ENCODE assay signal across 19 mouse cellular contexts in the genomic region with DNA sequence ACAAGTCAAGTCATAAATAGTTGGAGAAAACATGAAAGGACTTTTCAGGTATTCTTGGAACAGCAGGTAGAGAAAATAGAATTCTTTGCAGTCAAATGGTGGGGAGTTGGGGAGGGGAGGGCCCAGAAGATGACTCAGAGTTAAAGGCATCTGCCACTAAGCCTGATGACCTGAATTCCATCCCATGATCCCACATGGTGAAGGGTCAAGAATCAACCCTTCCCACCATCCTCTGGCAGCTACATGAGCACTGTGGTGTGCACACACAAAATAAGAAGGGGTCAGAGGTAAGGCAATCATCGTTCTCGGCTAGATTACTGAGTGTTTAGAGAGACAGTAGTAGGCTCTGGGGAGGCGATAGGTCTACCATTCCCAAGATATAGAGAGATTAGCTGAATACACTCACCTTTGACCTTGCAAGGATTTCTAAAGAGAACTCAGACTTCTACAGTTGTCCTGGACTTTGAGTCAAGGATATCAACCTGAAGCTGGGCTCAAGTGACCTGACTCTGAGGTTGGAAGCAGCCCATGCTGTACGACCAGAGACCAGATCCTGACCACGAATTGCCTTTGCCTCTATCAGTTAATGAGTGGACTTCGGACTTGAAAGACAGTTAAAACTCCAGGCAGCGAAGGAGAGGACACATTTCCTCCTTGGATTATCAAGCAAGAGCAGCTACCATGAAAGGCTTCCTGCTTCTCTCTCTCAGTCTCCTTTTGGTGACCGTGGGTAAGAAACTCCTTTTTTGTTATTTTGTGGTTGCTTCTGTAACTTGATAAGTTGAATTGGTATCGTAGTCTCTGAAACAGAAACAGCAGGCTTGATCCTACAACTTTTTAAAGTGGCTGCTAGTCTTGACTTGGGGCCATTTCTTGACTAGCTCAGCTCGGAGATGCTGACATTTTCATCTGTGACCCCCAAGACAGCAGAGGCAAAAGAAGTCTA. TPM values are rescaled to one million over a fixed set of nuclear protein-coding genes. Genes with fewer than 3 reads are reported as not detected.
DNase-seq lines count a peak whose midpoint lies in the region; ATAC-seq lines count a peak whose summit lies in the region.
"Had no signal": no experiment of that assay in that cellular context is flagged by ENCODE, and none has a peak within 500 bp of the region (broad histone marks: within the 10 kb centered on the region; RNA-seq: fewer than 3 reads in every experiment).

A gene (plus strand): TSS at position 192 of the 946 bp plus-strand sequence.

- no peaks in the 10 kb centered on the region for H3K27me3 ChIP-seq in liver, embryonic 12.5 days (replicated peaks)
- no peaks in the 10 kb centered on the region for H3K27me3 ChIP-seq in stomach, embryonic 15.5 days (replicated peaks)
- H3K27me3 ChIP-seq: embryonic facial prominence, embryonic 12.5 days; heart, embryonic 13.5 days had no signal

- 22% methylated on average over 10 of the region's 10 CpGs for WGBS in liver, embryonic 12.5 days (ENCODE audit: insufficient replicate concordance)
- 74% methylated on average over 10 of the region's 10 CpGs for WGBS in stomach, embryonic 15.5 days

- peak within 1 kb of the TSS; percentile 10 for H3K4me2 ChIP-seq in liver, embryonic 12.5 days
- no peak within 1 kb of the TSS for H3K4me2 ChIP-seq in stomach, embryonic 15.5 days
- H3K4me2 ChIP-seq: embryonic facial prominence, embryonic 12.5 days; heart, embryonic 13.5 days had no signal

- H3K4me3 ChIP-seq in liver, embryonic 12.5 days, result no peak within 1 kb of the TSS
- H3K4me3 ChIP-seq in stomach, embryonic 15.5 days (replicated peaks), result no peak within 1 kb of the TSS
- H3K4me3 ChIP-seq: embryonic facial prominence, embryonic 12.5 days; heart, embryonic 13.5 days had no signal

- H3K9ac ChIP-seq in liver, embryonic 12.5 days, result no peak within 1 kb of the TSS
- H3K9ac ChIP-seq in stomach, embryonic 15.5 days, result no peak within 1 kb of the TSS
- H3K9ac ChIP-seq: embryonic facial prominence, embryonic 12.5 days; heart, embryonic 13.5 days had no signal

- ATAC-seq in common myeloid progenitor, adult 5-6 weeks (replicated peaks; ENCODE audit: low read depth, poor library complexity, severe bottlenecking), result peak; percentile 26
- no peak for ATAC-seq in liver, embryonic 12.5 days
- 0 out of 2 replicates have a peak, but pooled peaks have one; percentile 22 for ATAC-seq in stomach, embryonic 15.5 days (ENCODE audit: insufficient read depth, low FRiP score, low read depth)

- H3K9me3 ChIP-seq in liver, embryonic 12.5 days (replicated peaks), result no peaks in the 10 kb centered on the region
- H3K9me3 ChIP-seq in stomach, embryonic 15.5 days, result no peaks in the 10 kb centered on the region
- H3K9me3 ChIP-seq: embryonic facial prominence, embryonic 12.5 days; heart, embryonic 13.5 days had no signal

- H3K36me3 ChIP-seq in liver, embryonic 12.5 days, result no peaks in the 10 kb centered on the region
- no peaks in the 10 kb centered on the region for H3K36me3 ChIP-seq in stomach, embryonic 15.5 days
- H3K36me3 ChIP-seq: embryonic facial prominence, embryonic 12.5 days; heart, embryonic 13.5 days had no signal

- H3K27ac ChIP-seq in liver, embryonic 12.5 days, result peak within 1 kb of the TSS; percentile 16
- no peak within 1 kb of the TSS for H3K27ac ChIP-seq in stomach, embryonic 15.5 days
- H3K27ac ChIP-seq: embryonic facial prominence, embryonic 12.5 days; heart, embryonic 13.5 days had no signal

- peak; percentile 82 for DNase-seq in MEL-GATA-1-ER (ENCODE audit: extremely low read depth, low read depth)
- DNase-seq in right cerebral cortex, postnatal 10 days (ENCODE audit: low spot score in 2 of 2), result no peak
- DNase-seq in right cerebral cortex, postnatal 25 days, result no peak
- DNase-seq in heart, adult 11 months, result no peak
- DNase-seq: adrenal gland, postnatal 36 days; cerebellum, postnatal 25 days; gastrocnemius, postnatal 10 days; heart, postnatal 4 days; kidney, adult 11 months; kidney, postnatal 25 days; layer of hippocampus, postnatal 36 days; lung, adult 2 months; lung, postnatal 4 days had no signal

- H3K4me1 ChIP-seq in liver, embryonic 12.5 days, result peaks cover 22% of the 10 kb centered on the region
- H3K4me1 ChIP-seq in stomach, embryonic 15.5 days, result no peaks in the 10 kb centered on the region
- H3K4me1 ChIP-seq: embryonic facial prominence, embryonic 12.5 days; heart, embryonic 13.5 days had no signal

RNA-seq across cellular contexts. Expression of the gene that starts here (rescaled TPM):
- total RNA-seq in common myeloid progenitor, adult 5-6 weeks (2017), result 185 and 198 TPM in 2 replicates
- 5.2 and 5.5 TPM in 2 replicates for polyA plus RNA-seq in liver, embryonic 12.5 days (2016; fragmentation: Nextera tagmentation; extraction: Ambion mirVana)
- 42.0 and 60.9 TPM in 2 replicates for polyA plus RNA-seq in stomach, embryonic 15.5 days (2015; fragmentation: Nextera tagmentation; extraction: Ambion mirVana)
- total RNA-seq: adrenal gland, postnatal 36 days; CH12.LX; layer of hippocampus, postnatal 36 days had no signal
